Mouse (Mus musculus): Measurements from ENCODE around the gene Stpg2. TPM values are rescaled to one million over a fixed set of nuclear protein-coding genes. Genes with fewer than 3 reads are reported as not detected.
"Not testable (repeated sequence)": the region's sequence is repeated elsewhere in the genome, so short reads cannot be mapped to it uniquely, and the experiment has no call there.

Stpg2 gene
- total and polyA plus RNA-seq, 2 experiments from 2014 or later = 0.16 TPM; not detected in 1

DNA sequence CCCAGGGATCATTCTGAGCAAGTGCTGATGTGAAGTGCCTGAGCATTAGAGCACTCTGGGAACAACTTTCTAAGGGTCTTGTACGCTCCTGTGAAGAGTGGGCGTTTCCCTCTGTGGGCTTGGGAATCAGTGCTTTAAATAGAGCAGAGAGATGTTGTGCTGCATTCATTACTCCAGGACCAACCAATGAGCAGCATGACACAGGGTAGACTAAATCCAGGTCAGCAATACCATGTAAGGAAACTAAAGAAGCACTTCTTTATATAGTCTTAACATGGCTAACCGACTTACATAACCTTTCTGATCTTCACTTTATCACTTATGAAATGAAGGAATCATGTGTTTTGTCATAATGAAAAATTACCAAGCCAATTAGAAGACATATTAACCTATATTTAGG lies 290.4 kb downstream of the Stpg2 start:
- no peaks in the 10 kb centered on the region for H3K9me3 ChIP-seq (ENCODE audit: low read length)
- H3K4me3 ChIP-seq (ENCODE audit: low read depth, low read length) = no peak overlapping the region
- H3K4me2 ChIP-seq (ENCODE audit: low read depth, low read length, poor library complexity, severe bottlenecking) = no peak overlapping the region
- no peak for TF ChIP-seq CTCF (IDR thresholded peaks at IDR 0.05)
- no peak for DNase-seq (ENCODE audit: low spot score)
- H3K27ac ChIP-seq (ENCODE audit: low read depth, low read length) = no peak overlapping the region
- WGBS = 64% methylated on average over 3 of the region's 3 CpGs
- no peak for ATAC-seq (ENCODE audit: low FRiP score)
- H3K27me3 ChIP-seq (ENCODE audit: insufficient read depth, low read length) = no peaks in the 10 kb centered on the region
- no peaks in the 10 kb centered on the region; the same call in 1 of the 2 replicates for H3K4me1 ChIP-seq (ENCODE audit: insufficient read depth, low read length)
- H3K9ac ChIP-seq (replicated peaks; ENCODE audit: low read length, poor library complexity, severe bottlenecking) = no peak overlapping the region
- H3K36me3 ChIP-seq (ENCODE audit: insufficient read depth, low read length) = no peaks in the 10 kb centered on the region

- Histone ChIP-seq H3K27ac (ENCODE audit: low read depth, low read length) (no peak overlapping the region), H3K4me2 (ENCODE audit: low read depth, low read length, poor library complexity, severe bottlenecking) (no peak overlapping the region), H3K9ac (replicated peaks; ENCODE audit: low read length, poor library complexity, severe bottlenecking) (no peak overlapping the region), H3K4me3 (ENCODE audit: low read depth, low read length) (no peak overlapping the region), H3K36me3 (ENCODE audit: insufficient read depth, low read length) (no peaks in the 10 kb centered on the region), H3K4me1 (ENCODE audit: insufficient read depth, low read length) (no peaks in the 10 kb centered on the region), H3K9me3 (ENCODE audit: low read length) (no peaks in the 10 kb centered on the region), H3K27me3 (ENCODE audit: insufficient read depth, low read length) (no peaks in the 10 kb centered on the region)
- 38% methylated on average over 5 of the region's 5 CpGs for WGBS
- no peak for ATAC-seq (ENCODE audit: low FRiP score)
- TF ChIP-seq CTCF (IDR thresholded peaks at IDR 0.05) = no peak
- no peak for DNase-seq (ENCODE audit: low spot score)
Measured at GRCm38 (mm10) chr3:139502216-139502615, 296.7 kb downstream of the Stpg2 start.

DNA sequence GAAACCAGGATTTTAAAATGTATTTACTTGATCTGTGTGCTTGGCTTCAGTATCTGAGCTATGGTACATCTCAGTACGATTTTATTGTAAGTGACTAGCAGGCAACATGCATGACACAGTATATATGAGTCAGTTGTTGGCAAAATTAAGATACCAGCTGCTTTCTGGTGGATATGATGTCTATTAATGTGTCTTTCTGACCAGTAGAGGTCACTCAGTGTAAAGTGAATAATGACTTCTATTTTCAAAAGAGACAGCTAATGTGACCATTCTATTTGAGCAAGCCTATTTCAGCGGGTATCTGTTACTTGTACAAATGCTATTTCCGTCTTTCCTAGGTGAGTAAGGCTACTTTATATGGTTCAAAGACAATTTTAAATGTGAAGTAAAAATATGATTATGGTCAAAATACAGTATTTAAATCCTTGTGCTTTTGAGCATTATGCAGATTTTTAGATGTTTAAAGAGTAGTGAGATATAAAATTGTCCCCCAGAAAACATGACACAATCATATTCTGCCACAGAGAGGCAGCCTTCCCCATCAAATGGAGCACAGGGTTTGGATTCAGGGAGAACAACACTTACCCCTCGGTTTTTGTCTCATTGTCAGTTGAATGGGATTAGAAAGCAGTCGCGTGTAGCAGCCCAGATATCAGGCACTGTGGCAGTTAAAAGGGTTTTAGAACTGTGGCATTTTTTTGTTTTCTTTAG lies 303.9 kb downstream of the Stpg2 start:
- peak; percentile 78 for DNase-seq (ENCODE audit: low spot score)
- Histone ChIP-seq H3K27ac (ENCODE audit: low read depth, low read length) (no peak overlapping the region), H3K36me3 (ENCODE audit: insufficient read depth, low read length) (no peaks in the 10 kb centered on the region), H3K27me3 (ENCODE audit: insufficient read depth, low read length) (no peaks in the 10 kb centered on the region), H3K9ac (replicated peaks; ENCODE audit: low read length, poor library complexity, severe bottlenecking) (no peak overlapping the region), H3K4me3 (ENCODE audit: low read depth, low read length) (no peak overlapping the region), H3K9me3 (ENCODE audit: low read length) (no peaks in the 10 kb centered on the region), H3K4me1 (ENCODE audit: insufficient read depth, low read length) (no peaks in the 10 kb centered on the region), H3K4me2 (ENCODE audit: low read depth, low read length, poor library complexity, severe bottlenecking) (no peak overlapping the region)
- peak; percentile 78 for ATAC-seq (ENCODE audit: low FRiP score)
- peak; percentile 63 for TF ChIP-seq CTCF (IDR thresholded peaks at IDR 0.05)
- WGBS = 23% methylated on average over 6 of the region's 6 CpGs

DNA sequence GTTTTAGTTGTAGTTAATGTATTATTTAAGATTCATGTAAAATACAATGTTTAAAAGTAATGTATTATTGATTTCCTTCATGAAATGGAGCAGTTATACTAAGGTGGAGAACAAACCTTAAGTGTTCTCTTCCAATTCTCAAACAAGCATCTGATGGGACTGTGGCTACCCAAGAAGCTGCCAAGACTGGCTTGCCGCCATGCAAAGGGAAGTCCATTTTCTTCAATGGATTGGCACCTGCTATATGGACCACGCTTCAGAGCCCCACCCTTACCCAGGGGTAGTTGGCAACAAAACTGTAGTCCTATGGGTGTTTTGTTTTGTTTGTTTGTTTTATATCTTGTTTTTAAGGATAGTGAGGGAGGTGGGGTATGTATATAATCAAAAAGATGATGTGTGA lies 373.0 kb downstream of the Stpg2 start:
- H3K4me3 ChIP-seq (ENCODE audit: low read depth, low read length) = no peak overlapping the region
- H3K27ac ChIP-seq (ENCODE audit: low read depth, low read length) = no peak overlapping the region
- H3K27me3 ChIP-seq (ENCODE audit: insufficient read depth, low read length) = no peaks in the 10 kb centered on the region
- no peaks in the 10 kb centered on the region for H3K4me1 ChIP-seq (ENCODE audit: insufficient read depth, low read length)
- H3K9me3 ChIP-seq (ENCODE audit: low read length) = no peaks in the 10 kb centered on the region
- no peaks in the 10 kb centered on the region for H3K36me3 ChIP-seq (ENCODE audit: insufficient read depth, low read length)
- H3K9ac ChIP-seq (replicated peaks; ENCODE audit: low read length, poor library complexity, severe bottlenecking) = no peak overlapping the region
- TF ChIP-seq CTCF (IDR thresholded peaks at IDR 0.05) = no peak
- 91% methylated on average over 2 of the region's 2 CpGs for WGBS
- DNase-seq (ENCODE audit: low spot score) (no peak), ATAC-seq (ENCODE audit: low FRiP score) (no peak)
- H3K4me2 ChIP-seq (ENCODE audit: low read depth, low read length, poor library complexity, severe bottlenecking) = no peak overlapping the region

DNA sequence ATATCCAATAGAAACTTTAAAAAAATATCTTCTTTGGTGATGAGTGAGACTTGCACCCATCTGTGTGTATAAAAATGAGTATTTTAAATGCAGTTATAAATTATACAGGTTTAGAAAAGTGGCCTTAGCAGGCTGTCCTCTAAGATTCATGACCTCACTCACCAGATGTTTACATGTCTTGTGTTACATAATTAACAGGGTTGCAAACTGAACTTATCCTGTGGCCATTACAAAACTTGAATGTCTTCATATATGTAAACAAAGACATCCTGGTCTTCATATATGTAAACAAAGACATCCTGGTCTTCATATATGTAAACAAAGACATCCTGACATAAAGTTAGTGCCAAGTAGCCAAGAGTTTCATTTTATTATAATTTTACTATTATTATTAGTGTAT lies 375.8 kb downstream of the Stpg2 start:
- DNase-seq (ENCODE audit: low spot score) (no peak), ATAC-seq (ENCODE audit: low FRiP score) (no peak)
- H3K4me2 ChIP-seq (ENCODE audit: low read depth, low read length, poor library complexity, severe bottlenecking) = no peak overlapping the region
- no peaks in the 10 kb centered on the region for H3K36me3 ChIP-seq (ENCODE audit: insufficient read depth, low read length)
- H3K27ac ChIP-seq (ENCODE audit: low read depth, low read length) = no peak overlapping the region
- no peak overlapping the region for H3K9ac ChIP-seq (replicated peaks; ENCODE audit: low read length, poor library complexity, severe bottlenecking)
- TF ChIP-seq CTCF (IDR thresholded peaks at IDR 0.05) = no peak
- H3K4me3 ChIP-seq (ENCODE audit: low read depth, low read length) = no peak overlapping the region
- no peaks in the 10 kb centered on the region for H3K9me3 ChIP-seq (ENCODE audit: low read length)
- H3K4me1 ChIP-seq (ENCODE audit: insufficient read depth, low read length) = no peaks in the 10 kb centered on the region
- no peaks in the 10 kb centered on the region for H3K27me3 ChIP-seq (ENCODE audit: insufficient read depth, low read length)

- Histone ChIP-seq H3K9ac (replicated peaks; ENCODE audit: low read length, poor library complexity, severe bottlenecking) (no peak overlapping the region), H3K4me2 (ENCODE audit: low read depth, low read length, poor library complexity, severe bottlenecking) (no peak overlapping the region), H3K4me1 (ENCODE audit: insufficient read depth, low read length) (no peaks in the 10 kb centered on the region), H3K9me3 (ENCODE audit: low read length) (no peaks in the 10 kb centered on the region), H3K4me3 (ENCODE audit: low read depth, low read length) (no peak overlapping the region), H3K27me3 (ENCODE audit: insufficient read depth, low read length) (no peaks in the 10 kb centered on the region), H3K36me3 (ENCODE audit: insufficient read depth, low read length) (no peaks in the 10 kb centered on the region), H3K27ac (ENCODE audit: low read depth, low read length) (no peak overlapping the region)
- 84% methylated on average over 3 of the region's 3 CpGs for WGBS
- ATAC-seq (ENCODE audit: low FRiP score) (no peak), DNase-seq (ENCODE audit: low spot score) (no peak)
- TF ChIP-seq CTCF (IDR thresholded peaks at IDR 0.05) = no peak
Measured at GRCm38 (mm10) chr3:139599508-139599907, 394.0 kb downstream of the Stpg2 start.

- H3K9me3 ChIP-seq (ENCODE audit: low read length); H3K36me3 ChIP-seq (ENCODE audit: insufficient read depth, low read length); H3K4me2 ChIP-seq (ENCODE audit: low read depth, low read length, poor library complexity, severe bottlenecking); DNase-seq (ENCODE audit: low spot score); H3K4me3 ChIP-seq (ENCODE audit: low read depth, low read length); H3K9ac ChIP-seq (replicated peaks; ENCODE audit: low read length, poor library complexity, severe bottlenecking); H3K27me3 ChIP-seq (ENCODE audit: insufficient read depth, low read length); ATAC-seq (ENCODE audit: low FRiP score); H3K4me1 ChIP-seq (ENCODE audit: insufficient read depth, low read length); H3K27ac ChIP-seq (ENCODE audit: low read depth, low read length): not testable (repeated sequence)
Measured at GRCm38 (mm10) chr3:139608267-139608666, 402.8 kb downstream of the Stpg2 start.
